Mouse (Mus musculus) megakaryocyte-erythroid progenitor cell, adult 5-6 weeks (primary cell): ENCODE measurements around the gene Erp29. TPM values are rescaled to one million over a fixed set of nuclear protein-coding genes. Genes with fewer than 3 reads are reported as not detected.
A peak's percentile ranks its signal among the peaks of the same experiment; 100 is the strongest.

ENCODE experiments used
- ATAC-seq: replicated peaks from 2 replicates; pipeline ENCODE4 v1.8.0; 2016; ENCODE audit warnings: mild to moderate bottlenecking, inconsistent platforms; ENCODE audit not compliant: severe bottlenecking, poor library complexity, low FRiP score, low TSS enrichment
- total RNA-seq, 2 experiments: library from RNA; stranded (forward) in 1 of 2; stranded (reverse) in 1 of 2; fragments of 200-1000, 215-1000 nt in 1 of 2; fragments of >200 nt in 1 of 2; fragmentation: Nextera tagmentation in 1 of 2; gene quantifications; 2 replicates each; pipeline ENCODE4 v1.2.3; 2014 to 2017

Gene Erp29
- total RNA-seq, 2 experiments from 2014 or later = 257 to 422 TPM

DNA sequence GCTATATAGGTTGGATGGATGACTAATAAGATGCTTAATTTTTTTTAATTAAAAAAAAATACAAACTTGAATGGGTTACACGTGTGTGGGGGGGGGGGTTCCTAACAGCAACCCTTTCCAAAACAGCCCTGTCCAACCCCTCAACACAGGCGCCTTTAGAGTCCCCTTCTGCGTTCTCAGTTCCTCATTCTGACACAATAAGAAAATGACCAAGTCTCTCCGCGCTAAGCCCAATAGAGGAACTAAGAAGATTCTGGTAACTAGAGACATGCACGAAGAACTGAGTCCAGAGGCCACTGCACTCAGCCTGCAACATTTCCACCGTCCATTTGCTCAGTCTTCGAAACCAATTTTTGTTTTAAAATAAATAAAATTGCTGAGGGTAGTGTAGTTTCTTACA lies 1.1 kb downstream of the Erp29 start:
- no peak for ATAC-seq

DNA sequence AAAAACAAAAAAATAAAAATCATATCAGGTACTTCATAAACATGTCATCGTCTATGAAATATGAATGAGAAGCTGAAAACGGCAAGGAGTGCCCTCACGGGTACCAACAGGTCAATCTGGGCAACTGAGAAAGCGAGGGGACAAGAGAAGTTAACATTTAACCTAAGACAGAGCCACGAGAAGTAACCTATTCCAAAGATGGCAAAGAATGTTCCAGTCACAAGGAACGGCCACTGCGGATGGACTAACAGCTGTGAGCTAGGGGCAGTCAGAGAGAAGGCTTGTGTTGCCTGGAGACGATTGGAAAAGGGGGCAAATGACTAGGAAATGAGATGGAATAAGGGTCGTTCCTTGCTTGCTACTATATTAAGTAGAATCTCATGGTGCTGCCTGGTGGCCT lies 1.8 kb downstream of the Erp29 start:
- ATAC-seq = no peak

DNA sequence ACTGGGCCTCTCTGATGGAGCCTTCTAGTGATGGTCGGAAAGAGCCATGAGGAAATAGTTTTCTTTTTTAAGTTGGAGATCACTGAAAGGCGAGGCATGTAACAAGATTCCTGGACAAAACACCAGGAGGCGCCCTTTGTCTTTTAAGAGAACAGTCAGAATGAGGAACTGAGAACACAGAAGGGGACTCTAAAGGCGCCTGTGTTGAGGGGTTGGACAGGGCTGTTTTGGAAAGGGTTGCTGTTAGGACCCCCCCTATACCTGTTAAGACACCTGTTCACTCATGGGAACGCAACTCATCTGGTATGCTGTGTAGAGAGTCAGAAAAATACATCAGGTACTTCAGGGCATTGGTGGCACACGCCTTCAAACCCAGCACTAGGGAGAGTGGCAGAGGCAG lies 2.3 kb downstream of the Erp29 start:
- no peak for ATAC-seq

DNA sequence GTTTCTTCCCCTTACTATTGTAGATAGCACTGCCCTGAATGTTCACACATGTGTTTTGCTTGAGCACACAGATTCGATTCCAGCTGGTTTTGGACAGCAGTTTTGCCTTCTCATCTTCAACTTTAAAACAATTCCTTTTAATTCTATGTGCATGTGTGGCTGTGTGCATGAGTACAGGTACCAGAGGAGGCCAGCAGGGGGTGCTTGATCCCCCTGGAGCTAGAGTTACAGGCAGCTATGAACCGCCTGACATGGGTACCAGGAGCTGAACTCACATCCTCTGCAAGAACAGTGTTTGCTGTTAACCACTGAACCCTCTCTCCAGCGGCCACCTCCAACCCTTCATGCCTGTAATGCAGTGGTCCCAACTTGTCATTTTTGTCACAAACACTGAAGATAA lies 3.9 kb downstream of the Erp29 start:
- ATAC-seq = no peak

DNA sequence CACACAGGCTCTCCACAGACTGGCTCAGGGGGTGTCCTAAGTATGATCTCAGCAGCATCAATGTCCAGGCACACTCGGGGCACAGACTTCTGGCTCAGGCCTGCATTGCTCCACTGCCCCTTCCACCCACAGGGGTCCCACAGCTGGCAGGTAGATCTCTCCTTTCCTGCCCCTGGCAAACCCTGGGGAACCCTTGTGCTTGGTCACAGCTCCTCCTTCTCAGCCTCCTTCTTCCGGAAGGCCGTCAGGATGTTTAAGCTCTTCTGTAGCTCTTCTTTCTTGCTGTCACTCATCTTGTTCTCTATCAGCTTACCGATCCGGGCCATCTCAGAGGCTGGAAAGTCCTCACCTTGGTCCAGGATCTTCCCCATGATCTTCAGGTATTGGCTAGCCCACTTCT lies 7.4 kb downstream of the Erp29 start:
- ATAC-seq = no peak

DNA sequence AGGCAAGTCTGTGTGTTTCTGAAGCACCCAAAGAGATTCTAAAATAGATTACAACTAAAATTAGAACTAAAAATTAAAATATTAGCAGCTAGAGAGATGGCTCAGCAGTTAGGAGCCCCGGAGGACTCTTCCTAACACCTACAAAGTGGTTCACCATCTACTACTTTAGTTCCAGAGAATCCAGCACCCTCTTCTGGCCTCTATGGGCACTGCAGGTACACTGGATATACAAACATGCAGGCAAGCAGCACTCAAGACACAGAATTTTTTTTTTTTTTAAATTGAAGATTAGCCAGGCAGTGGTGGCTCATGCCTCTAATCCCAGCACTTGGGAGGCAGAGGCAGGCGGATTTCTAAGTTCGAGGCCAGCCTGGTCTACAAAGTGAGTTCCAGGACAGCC lies 8.8 kb downstream of the Erp29 start:
- no peak for ATAC-seq

DNA sequence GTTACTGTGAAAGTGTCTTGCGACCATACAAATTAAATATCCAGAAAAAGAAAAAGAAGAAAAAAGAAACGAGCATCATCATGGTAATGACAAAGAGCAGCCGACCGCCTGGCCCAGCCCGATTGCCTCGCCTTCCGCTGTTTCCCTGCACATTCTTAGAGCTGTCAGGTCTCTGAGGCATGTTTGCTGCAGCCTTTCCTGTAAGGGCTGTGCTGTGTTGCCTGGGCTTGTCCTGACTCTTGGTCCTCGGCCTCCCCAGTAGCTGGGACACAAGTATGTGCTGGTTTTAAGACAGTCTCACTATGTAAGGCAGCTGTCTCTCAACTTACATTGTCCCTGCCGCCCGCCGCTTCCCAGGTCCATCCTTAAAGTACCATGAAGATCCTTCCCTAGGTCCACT lies 13.6 kb downstream of the Erp29 start:
- ATAC-seq = no peak

DNA sequence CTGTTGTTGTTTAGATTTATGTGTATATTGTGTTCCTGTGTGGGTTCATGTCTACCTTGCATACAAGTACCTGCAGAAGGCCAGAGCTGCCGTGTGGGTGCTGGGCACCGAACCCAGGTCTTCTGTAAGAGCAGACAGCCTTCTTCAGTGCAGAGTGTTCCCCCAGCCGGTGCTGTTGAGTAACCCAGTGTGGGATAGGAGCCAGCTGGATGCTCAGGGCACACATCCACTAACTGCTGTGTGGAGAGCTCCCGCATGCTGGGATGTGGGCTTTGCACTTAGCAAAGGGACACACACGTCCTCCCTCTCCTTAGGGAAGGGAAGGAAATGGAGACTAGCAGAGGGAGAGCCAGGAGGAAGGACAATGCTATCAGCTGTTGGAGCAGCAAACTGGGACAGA lies 14.2 kb downstream of the Erp29 start:
- no peak for ATAC-seq

DNA sequence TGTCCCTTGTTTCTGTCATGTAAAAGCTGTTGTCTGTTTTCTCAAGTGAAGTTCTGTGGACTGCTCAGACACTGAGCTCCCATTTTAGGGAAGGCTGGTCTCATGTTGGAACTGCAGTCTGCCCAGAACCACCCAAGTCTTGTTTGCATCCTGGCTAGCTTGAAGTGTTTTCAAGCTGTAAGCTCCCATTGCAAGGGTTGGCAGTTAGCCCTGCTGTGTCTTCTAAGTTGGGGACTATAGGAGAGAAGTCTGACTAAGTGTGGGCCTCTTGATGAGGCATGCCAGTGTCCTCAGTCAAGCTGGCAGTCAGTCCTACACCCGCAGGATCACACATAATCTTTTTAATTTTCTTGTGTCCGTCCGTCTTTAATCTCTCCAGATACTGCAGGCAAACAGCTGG lies 23.4 kb downstream of the Erp29 start:
- ATAC-seq = no peak

DNA sequence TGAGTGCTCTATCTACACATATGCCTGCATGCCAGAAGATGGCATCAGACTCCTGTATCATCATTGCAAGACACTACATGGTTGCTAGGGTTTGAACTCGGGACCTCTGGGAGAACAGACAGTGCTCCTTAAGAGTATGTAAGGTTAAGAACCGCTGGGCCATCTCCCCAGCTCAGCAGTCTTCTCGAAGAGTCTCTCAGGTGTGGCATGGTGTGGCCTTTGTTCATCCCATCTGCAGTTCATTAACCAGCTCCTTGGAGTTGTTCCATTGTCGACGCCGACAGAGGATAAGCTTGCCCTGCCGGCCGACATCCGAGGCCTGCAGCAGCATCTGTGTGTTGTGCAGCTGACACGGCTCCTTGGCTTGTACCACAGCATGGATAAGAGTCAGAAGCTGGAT lies 29.0 kb downstream of the Erp29 start:
- ATAC-seq = no peak

DNA sequence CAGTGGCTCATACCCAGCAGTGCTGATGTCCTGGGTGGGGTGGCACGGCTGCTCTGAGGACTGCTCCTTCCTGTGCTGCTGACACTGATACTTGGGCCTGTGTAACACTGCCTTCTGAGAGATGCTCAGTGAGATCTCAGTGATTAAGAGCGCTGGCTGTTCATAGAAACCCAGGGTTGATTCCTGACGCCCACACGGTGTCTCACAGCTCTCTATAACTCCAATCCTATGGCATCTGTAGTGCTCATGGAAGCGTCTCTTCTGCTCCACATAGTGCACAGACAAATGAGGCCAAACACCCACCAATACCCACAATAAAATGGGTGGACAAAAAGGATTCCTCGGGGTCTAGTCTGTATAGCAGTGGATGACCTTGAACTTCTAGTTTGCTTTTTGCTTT lies 29.5 kb downstream of the Erp29 start:
- ATAC-seq = no peak

DNA sequence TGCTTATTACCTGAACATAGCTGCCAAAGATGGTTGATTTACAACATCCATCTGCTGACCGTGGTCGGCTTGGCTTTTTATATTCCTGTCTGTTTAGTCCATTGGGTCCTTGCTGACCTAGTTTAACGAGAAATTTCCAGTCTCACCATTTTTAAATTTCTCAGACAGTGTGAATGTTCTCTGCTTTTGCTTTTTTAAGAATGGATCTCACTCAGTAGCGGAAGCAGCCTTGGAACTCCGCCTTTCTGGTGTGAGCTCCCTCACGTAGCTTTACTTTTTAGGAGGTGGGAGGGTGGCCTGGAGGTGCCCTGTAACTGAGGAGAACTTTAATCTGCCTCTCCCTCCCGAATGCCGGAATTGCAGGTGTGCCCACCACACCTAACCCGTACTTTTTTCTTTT lies 31.6 kb downstream of the Erp29 start:
- ATAC-seq = no peak

DNA sequence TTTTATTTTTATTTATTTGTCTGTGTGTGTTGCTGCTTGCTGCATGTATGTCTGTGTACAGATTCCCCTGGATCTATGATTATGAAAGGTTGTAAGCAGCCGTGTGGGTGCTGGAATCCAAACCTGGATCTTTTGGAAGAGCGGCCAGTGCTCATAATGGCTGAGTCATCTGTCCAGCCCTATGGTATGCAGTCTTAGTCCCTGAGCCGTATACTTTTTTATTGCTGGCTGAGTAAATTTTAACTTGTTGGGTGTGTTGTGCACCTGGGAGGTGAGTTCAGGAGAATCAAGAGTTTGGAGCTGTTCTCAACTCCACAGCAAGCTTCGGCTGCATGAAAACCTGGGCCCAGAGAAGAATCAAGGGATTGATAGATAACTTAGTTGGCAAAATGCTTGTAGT lies 41.3 kb downstream of the Erp29 start:
- ATAC-seq = no peak

DNA sequence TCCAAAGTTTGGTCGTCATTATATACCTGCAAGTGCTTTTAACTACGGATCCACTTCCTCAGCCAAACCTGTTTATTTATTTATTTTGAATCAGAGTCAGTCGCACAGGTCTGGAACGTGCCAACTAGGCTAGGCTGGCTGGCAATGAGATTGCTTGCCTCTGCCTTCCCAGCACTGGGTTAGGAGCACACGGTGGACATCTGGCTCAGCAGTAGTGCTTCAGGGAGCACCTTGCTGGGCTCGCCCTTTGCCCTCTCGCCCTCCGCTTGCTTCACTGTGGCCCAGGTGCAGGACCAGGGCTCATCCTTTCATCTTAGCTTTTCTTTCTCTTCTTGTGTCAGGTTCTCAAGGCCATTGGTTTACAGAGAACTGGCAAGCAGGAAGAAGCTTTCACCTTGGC lies 44.5 kb downstream of the Erp29 start:
- ATAC-seq = no peak

DNA sequence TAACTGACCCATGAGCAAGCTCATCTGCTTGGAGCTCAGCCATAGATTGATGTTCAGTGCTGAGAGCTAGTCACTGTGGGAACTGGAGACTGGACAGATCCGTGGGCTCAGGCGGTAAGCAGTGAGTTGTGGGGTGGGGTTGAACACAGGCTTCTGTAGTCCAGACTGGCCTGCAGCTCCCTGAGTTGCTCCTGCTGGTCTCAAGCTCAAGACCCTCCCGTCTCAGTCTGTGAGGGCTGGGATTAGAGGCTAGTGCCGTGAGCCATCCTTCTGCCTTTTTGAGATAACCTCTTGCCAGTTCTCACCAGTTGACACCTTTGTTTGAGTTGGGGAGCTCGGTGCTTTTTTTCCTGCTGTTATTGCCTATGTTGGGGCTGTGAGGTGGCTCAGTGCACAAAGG lies 51.5 kb downstream of the Erp29 start:
- peak; percentile 22; the same call in 1 of the 2 replicates for ATAC-seq

DNA sequence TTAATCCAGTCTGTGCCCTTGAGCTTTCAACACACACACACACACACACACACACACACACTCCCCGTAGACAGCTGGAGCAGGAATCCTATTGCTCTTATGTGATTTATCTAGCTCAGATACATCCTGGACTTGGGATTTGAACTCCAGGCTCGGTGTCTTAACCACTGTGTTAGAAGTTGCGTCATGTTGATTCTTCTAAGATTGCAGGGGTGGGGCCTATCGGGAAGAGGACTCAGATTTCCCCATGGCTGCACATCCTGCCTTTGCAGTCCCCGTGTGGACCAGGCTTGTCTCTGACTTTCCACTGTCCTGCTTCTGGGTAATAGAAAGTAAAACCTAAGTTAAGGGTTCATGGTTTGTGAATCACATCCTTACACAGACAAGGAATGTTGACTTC lies 52.2 kb downstream of the Erp29 start:
- no peak for ATAC-seq

DNA sequence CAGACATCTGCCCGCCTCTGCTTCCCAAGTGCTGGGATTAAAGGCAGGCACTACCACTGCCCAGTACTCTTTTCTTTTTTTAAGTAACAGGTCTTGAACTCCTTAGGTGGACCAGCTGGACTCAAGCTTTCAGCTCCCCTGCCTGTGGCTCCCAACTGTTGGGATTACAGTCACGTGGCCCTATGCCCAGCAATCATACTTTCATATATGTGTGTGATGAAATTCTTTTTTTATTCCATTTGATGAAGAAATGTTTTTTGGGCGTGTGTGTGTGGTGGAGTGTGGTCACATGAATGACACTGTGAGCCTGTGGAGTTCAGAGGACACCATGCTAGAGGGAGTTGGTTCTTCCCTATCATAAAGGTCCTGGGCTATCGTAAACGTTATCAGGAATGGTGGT lies 52.8 kb downstream of the Erp29 start:
- no peak for ATAC-seq

DNA sequence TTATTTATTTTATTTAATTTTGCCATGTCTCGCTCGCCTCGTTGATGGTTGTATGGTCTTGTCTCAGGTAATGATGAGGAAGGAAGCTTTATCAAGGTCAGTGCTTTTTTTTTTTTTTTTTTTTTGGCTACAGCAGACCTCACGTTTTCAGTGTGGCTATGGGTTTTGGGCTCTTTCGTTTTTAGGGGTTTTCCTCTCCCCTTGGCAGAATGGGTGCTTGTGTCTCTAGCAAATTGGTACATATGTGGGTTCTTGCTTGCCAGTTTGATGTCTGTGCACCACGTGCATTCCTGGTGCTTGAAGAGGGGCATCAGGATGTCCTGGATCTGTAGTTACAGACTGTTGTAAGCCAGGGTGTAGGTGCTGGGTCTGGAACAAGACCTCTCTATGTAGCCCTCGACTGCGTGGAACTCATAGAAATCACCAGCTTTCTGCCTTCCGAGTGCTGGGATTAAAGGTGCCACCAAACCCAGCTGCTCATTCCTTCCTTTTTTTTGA lies 53.3 kb downstream of the Erp29 start:
- no peak for ATAC-seq

DNA sequence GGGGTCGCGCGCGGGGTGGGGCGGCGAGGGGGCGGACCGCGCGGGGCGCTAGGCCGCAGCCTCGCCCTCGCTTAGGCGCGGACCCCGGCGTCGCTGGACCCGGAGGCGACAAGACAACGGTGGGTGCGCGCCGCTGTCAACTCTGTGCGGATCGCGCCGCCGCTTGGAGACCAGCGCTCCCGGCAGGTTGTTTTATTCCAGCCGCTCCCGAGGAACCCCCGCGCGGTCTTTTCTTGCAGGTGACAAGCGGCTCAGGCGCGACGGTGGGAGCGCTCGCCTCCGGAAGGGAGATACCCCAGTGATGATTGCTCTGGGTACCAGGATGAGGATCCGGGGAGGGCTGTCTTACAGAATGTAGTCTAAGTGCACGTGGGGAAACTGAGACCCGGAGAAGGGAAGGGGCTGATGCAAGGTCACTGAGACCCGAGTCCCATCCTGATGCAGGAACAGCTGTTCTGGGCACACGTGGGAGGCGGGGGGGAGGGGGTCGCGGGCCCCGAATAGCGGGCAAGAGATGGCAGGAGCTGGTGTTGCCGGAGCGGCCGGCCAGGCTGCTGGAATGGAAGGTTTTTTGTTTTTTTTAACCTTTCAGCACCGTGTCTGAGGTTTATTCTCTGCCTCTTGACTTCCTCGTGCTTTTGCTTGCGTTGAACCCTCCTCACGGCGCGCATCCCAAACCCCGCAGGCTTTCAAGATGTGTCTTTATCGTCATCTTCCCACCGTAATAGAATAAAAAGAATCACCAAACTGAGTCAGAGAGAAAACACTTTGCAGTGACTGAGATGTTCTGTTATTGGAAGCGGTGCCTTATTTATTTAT lies 54.0 kb downstream of the Erp29 start:
- ATAC-seq = no peak

DNA sequence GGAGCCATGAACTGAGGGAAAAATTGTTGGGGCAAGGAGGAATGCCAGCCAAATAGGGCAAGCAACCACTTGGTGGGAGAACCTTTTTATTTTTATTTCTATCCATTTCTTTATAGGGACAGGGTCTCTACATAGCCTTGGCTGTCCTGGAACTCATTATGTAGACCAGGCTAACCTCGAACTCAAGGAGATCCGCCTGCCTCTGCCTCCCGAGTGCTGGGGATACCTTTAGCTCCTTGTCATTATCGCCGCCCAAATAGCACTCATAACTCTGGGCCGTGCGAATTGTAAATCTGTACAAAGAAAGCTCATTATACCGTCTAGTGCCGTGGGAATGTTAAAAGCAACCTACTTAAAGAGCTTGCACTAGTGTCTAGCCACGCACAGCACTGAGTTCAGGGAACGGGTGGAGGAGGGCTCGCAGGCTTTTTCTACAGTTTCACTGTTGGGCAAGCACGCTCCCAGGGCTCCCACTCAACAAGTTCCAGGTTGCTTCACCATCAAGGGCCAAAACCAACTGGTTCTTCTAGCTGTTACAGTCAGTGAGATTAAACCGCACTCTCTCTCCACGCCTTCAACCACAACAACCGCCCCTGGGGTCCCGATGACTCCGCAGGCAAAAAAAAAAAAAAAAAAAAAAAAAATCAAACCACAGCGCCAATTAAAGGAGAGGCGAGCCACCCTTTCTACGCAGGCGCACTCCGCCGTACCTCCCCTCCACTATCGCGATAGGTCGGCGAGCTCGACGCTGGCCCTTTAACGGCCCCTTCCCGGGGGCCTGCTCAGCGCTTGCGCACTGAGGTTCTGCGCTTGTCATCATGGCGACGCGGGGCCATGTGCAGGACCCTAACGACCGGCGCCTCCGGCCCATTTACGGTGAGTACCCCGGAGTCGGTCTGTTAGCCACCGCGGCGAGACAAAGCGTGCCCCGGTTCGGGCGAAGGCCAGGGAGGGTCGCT lies 54.8 kb downstream of the Erp29 start, which contains the start of gene Naa25:
Gene Naa25, plus strand, starts transcription at position 750 of the 959 bp plus-strand sequence.
- ATAC-seq = peak; percentile 92
